Mouse (Mus musculus) lung, postnatal 0 days (tissue): Measurements from ENCODE around the gene Itpr2.

Experiments used
- CTCF ChIP-seq: IDR thresholded peaks from 2 replicates; pipeline ENCODE4 v1.5.1; 2016; ENCODE audit warnings: antibody characterized with exemption, mild to moderate bottlenecking
- EP300 ChIP-seq: IDR thresholded peaks from 2 replicates; pipeline ENCODE4 v1.6.1; 2016; ENCODE audit warnings: antibody characterized with exemption, mild to moderate bottlenecking, control low read depth

DNA sequence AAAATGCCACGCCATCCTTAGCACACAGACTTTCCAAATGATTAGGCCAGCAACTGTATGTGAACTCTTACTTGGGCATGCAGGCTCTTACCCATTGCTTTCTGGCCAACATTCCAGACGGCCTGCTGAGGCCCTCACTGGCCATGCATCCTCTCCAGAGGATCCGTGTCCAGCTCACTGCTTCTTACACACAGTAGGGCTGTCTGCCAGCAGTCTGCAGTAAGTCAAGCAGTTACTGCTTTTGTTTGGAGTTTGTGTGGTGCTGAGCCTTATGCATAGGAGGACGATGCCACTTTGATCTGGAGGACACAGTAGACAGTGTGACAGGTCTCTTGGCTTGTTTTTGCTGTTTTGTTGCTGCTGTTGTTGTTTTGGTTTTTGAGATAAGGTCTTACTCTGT, 36.6 kb upstream of the Itpr2 start:
- TF ChIP-seq CTCF (no peak), EP300 (no peak)
